Mouse (Mus musculus): ENCODE results near the gene Spata18.
A peak's percentile ranks its signal among the peaks of the same experiment; 100 is the strongest.

Spata18 gene

GRCm38 (mm10) chr5:73651061-73651854 lies at the start of gene Spata18:
Spata18 (plus strand) TSS chr5:73651379.
- DNase-seq: peak in 1 of 2 experiments; percentile 30

GRCm38 (mm10) chr5:73602865-73603264 lies 48.3 kb upstream of the Spata18 start:
- DNase-seq: no peak

- no peak for DNase-seq
Measured at GRCm38 (mm10) chr5:73604542-73604941, 46.6 kb upstream of the Spata18 start.

- DNase-seq: no peak
Measured at GRCm38 (mm10) chr5:73604964-73605363, 46.2 kb upstream of the Spata18 start.

GRCm38 (mm10) chr5:73611071-73611470 lies 40.1 kb upstream of the Spata18 start:
- no peak for DNase-seq

- DNase-seq: peak; percentile 74 to 75
Measured at GRCm38 (mm10) chr5:73613296-73613695, 37.9 kb upstream of the Spata18 start.

GRCm38 (mm10) chr5:73615211-73615610 lies 36.0 kb upstream of the Spata18 start:
- DNase-seq: no peak

- no peak for DNase-seq
Measured at GRCm38 (mm10) chr5:73618969-73619368, 32.2 kb upstream of the Spata18 start.

GRCm38 (mm10) chr5:73625505-73625904 lies 25.7 kb upstream of the Spata18 start:
- DNase-seq: no peak

- DNase-seq: no peak
Measured at GRCm38 (mm10) chr5:73626842-73627241, 24.3 kb upstream of the Spata18 start.

- DNase-seq: no peak
Measured at GRCm38 (mm10) chr5:73627559-73627958, 23.6 kb upstream of the Spata18 start.

- DNase-seq: no peak
Measured at GRCm38 (mm10) chr5:73627991-73628390, 23.2 kb upstream of the Spata18 start.

- DNase-seq: no peak
Measured at GRCm38 (mm10) chr5:73630141-73630540, 21.0 kb upstream of the Spata18 start.

- no peak for DNase-seq
Measured at GRCm38 (mm10) chr5:73631001-73631558, 20.1 kb upstream of the Spata18 start.

GRCm38 (mm10) chr5:73632291-73632690 lies 18.9 kb upstream of the Spata18 start, which contains the start of gene Lrrc66:
Lrrc66 (minus strand) TSS chr5:73632526.
- no peak for DNase-seq

- DNase-seq: peak; percentile 90 to 94
Measured at GRCm38 (mm10) chr5:73633141-73633540, 18.0 kb upstream of the Spata18 start.

- no peak for DNase-seq
Measured at GRCm38 (mm10) chr5:73637337-73638107, 13.7 kb upstream of the Spata18 start.

GRCm38 (mm10) chr5:73641058-73641457 lies 10.1 kb upstream of the Spata18 start:
- no peak for DNase-seq

GRCm38 (mm10) chr5:73642091-73642490 lies 9.1 kb upstream of the Spata18 start:
- peak in 1 of 2 experiments; percentile 70 for DNase-seq

GRCm38 (mm10) chr5:73647261-73647900 lies 3.8 kb upstream of the Spata18 start, which contains the start of gene Sgcb:
Sgcb (minus strand) TSS chr5:73647790.
- peak; percentile 87 to 91 for DNase-seq

- no peak for DNase-seq
Measured at GRCm38 (mm10) chr5:73650365-73650964, 714 bp upstream of the Spata18 start.

GRCm38 (mm10) chr5:73651855-73652201 lies 649 bp downstream of the Spata18 start:
- no peak for DNase-seq

GRCm38 (mm10) chr5:73666695-73667094 lies 15.5 kb downstream of the Spata18 start:
- DNase-seq: no peak
